Mouse (Mus musculus) intestine, embryonic 14.5 days (tissue): ENCODE results near the gene Cdrt4. TPM values are rescaled to one million over a fixed set of nuclear protein-coding genes. Genes with fewer than 3 reads are reported as not detected.

ENCODE experiments used
- ATAC-seq: fragments of 200-750 bp; cut with Nextera tagmentation; replicated peaks from 2 replicates; pipeline ENCODE4 v1.8.0; 2017; ENCODE audit warnings: low read depth, moderate number of reproducible peaks, moderate TSS enrichment, moderate library complexity; ENCODE audit not compliant: low FRiP score, low TSS enrichment
- DNase-seq: peaks from one replicate; pipeline ENCODE4 v3.0.0-alpha.2; 2018; ENCODE audit warnings: low spot score
- H3K27ac ChIP-seq: fragments of 300-500 bp; sonication (generic); 2 replicates; pipeline ENCODE4 v1.5.1; 2014; ENCODE audit warnings: low read depth, mild to moderate bottlenecking, control low read depth
- H3K27me3 ChIP-seq: fragments of 300-500 bp; sonication (generic); replicated peaks from 2 replicates; pipeline ENCODE4 v1.6.1; 2014; ENCODE audit warnings: low read length, control low read depth; ENCODE audit not compliant: control insufficient read depth, insufficient read depth
- H3K36me3 ChIP-seq: fragments of 300-500 bp; sonication (generic); 2 replicates; pipeline ENCODE4 v1.6.1; 2014; ENCODE audit warnings: low read length, control low read depth; ENCODE audit not compliant: control insufficient read depth, insufficient read depth
- H3K4me1 ChIP-seq: fragments of 300-500 bp; sonication (generic); replicated peaks from 2 replicates; pipeline ENCODE4 v1.6.1; 2014; ENCODE audit warnings: low read length, control low read depth, mixed read lengths; ENCODE audit not compliant: control insufficient read depth, insufficient read depth
- H3K4me2 ChIP-seq: fragments of 300-500 bp; sonication (generic); 2 replicates; pipeline ENCODE4 v1.6.1; 2014; ENCODE audit warnings: low read length
- H3K4me3 ChIP-seq: fragments of 300-500 bp; sonication (generic); 2 replicates; pipeline ENCODE4 v1.5.1; 2014; ENCODE audit warnings: low read depth, low read length, control low read depth, mixed read lengths
- H3K9ac ChIP-seq: fragments of 300-500 bp; sonication (generic); 2 replicates; pipeline ENCODE4 v1.6.1; 2014; ENCODE audit warnings: mild to moderate bottlenecking, low read length
- H3K9me3 ChIP-seq: fragments of 300-500 bp; sonication (generic); 2 replicates; pipeline ENCODE4 v1.6.1; 2016; ENCODE audit warnings: low read length, control low read depth; ENCODE audit not compliant: control insufficient read depth
- WGBS: fragments of 180-500 bp; shearing (Covaris S2); extraction: QIAGEN DNeasy Blood & Tissue Kit; methylation state at CpG from one replicate; pipeline ENCODE4 v1.1.7; 2014; 5-methylcytosine and 5-hydroxymethylcytosine counted together
- polyA plus RNA-seq: library from polyadenylated mRNA; unstranded; fragments of >200 nt; fragmentation: Nextera tagmentation; extraction: Ambion mirVana; gene quantifications from 2 replicates; pipeline ENCODE4 v1.2.1, GENCODE M21; 2014

Cdrt4 gene
- polyA plus RNA-seq, 1 experiment from 2014 or later = 0.35 TPM

DNA sequence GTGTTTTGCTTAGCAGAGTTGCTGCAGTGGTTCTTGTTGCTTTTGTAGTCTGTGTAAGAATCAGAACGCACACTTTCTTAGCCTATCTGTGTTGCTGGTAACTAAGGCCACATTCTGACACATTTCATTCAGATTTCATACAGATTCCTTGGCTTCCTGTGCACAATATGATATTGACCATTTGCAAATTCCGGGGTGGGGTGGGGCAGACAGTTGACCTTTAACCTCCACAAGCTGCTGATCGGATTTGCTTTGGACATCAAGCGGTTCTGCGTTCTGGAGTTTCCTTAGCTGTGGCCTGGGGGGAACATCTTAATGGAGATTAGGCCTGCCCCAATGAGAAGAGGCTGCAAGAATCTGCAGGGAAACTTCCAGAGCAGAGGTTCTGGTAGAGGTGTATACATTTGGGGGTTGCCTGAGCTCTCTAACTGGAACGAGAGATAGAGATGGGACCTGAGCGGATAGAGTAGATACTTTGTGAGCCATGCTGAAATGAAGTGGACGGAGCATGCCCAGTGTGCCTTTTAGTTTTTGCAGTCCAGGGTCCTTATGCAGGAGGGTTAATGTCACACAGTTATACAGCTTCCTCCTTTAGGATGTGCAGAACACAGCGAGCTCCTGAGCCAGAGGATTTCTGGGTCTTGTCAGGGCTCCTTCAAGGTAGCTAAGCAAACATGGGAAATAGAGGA, 44.2 kb downstream of the Cdrt4 start:
- 72% methylated on average over 9 of the region's 9 CpGs for whole genome bisulfite sequencing
- no peak overlapping the region for H3K27ac ChIP-seq
- no peak for ATAC-seq

DNA sequence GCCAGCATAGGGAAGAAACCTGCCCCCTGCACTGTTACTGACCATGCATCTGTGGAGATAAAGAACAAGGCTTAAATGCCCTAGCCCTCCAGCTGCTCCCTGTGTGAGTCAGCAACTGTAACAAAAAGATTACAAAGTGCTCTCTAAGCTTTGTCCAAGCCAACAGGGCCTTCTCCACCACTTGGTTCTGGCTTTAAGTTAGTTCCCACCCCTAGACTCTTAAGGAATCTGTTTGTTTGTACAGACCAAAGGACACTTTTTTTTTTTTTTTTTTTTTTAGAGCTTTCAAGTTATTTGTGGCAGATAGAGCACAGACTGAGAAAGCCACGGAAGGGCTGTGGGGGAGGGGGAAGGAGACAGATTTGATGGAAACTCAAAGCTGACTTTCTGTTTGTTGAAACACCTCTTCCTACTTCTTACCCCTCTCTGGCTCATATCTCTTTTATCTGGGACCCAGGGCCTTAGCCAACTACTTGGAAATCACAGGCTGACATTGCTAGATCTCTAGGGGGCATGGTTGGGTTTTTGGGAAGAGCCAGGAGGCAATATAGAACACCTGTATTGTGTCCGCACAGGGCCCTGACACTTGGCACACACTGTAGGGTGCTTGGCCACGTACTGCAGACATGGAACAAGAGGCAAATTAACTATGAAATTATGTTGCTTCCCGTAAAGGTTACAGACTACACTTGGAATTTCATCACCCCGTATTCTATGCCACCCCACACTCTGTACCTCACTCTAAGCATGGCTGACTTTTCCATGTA, 44.9 kb downstream of the Cdrt4 start:
- H3K9ac ChIP-seq = no peak overlapping the region
- ATAC-seq (no peak), DNase-seq (no peak)
- no peaks in the 10 kb centered on the region for H3K36me3 ChIP-seq
- WGBS = 76% methylated on average over 5 of the region's 5 CpGs
- no peak overlapping the region for H3K4me2 ChIP-seq
- peaks cover 22% of the 10 kb centered on the region for H3K4me1 ChIP-seq
- H3K9me3 ChIP-seq = no peaks in the 10 kb centered on the region
- H3K27ac ChIP-seq = no peak overlapping the region
- no peak overlapping the region for H3K4me3 ChIP-seq
- H3K27me3 ChIP-seq = no peaks in the 10 kb centered on the region

More for the DNA sequence above, 44.2 kb downstream of the Cdrt4 start:
- no peak overlapping the region for H3K4me2 ChIP-seq
- no peak overlapping the region for H3K4me3 ChIP-seq
- H3K9me3 ChIP-seq = no peaks in the 10 kb centered on the region
- peaks cover 22% of the 10 kb centered on the region for H3K4me1 ChIP-seq
- H3K36me3 ChIP-seq = no peaks in the 10 kb centered on the region
- DNase-seq = no peak
- no peak overlapping the region for H3K9ac ChIP-seq
- H3K27me3 ChIP-seq = no peaks in the 10 kb centered on the region

DNA sequence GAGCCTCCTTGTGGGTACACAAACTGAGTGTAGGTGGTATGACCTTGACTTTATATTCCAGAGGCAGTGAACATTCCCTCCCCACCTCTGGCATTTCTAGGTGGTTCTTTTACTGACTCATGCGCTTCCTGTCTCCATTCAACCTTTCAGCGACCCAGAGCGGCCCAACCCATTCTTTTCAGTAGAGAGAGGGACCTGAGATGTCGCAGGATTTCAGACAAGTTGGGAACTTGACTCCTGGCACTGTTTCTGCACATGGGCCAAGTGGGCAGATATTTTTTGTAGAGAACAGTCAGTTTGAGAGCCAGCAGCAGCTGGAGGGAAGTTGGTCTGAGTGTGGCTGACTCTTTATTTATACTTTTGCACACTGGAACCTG, 45.5 kb downstream of the Cdrt4 start:
- H3K36me3 ChIP-seq = no peaks in the 10 kb centered on the region
- 63% methylated on average over 4 of the region's 4 CpGs for WGBS
- ATAC-seq = no peak
- no peak for DNase-seq
- no peak overlapping the region for H3K4me2 ChIP-seq
- H3K9ac ChIP-seq = no peak overlapping the region
- no peaks in the 10 kb centered on the region for H3K27me3 ChIP-seq
- no peak overlapping the region for H3K4me3 ChIP-seq
- no peaks in the 10 kb centered on the region for H3K9me3 ChIP-seq
- H3K4me1 ChIP-seq = peaks cover 22% of the 10 kb centered on the region
- H3K27ac ChIP-seq = no peak overlapping the region

DNA sequence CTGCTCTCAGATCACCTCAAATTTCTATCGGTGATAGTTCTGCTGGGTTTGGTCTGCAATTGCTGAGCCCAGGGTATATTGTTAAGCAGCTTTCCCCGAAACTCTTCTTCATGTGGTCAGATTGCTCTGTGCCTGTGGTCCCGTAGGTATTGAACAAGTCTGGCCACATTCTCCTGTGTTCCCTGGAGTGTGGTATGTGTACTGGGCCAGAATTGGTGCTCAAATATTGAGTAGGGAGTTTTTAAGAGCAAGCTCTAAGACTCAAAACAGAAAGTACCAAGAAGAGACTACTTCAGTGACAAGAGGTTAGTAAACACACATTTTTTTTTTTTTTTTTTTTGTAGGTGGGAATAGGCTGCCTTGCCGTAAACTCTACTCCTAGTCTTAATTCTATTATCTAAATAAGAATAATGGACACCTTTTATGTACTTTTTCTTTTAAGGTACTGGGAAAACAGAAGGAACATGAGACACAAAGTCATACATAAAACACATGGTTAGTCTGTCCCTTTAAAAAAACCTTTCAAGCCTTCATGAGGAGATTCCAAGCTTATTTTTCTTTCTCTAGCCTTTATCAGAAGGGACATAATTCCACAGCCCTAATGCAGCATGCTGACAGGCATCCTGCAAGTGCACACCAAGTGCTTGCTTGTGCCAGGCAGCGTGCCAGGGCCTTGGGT, 46.2 kb downstream of the Cdrt4 start:
- H3K9ac ChIP-seq = no peak overlapping the region
- no peak overlapping the region for H3K4me2 ChIP-seq
- no peaks in the 10 kb centered on the region for H3K36me3 ChIP-seq
- ATAC-seq (no peak), DNase-seq (no peak)
- no peaks in the 10 kb centered on the region for H3K27me3 ChIP-seq
- peaks cover 22% of the 10 kb centered on the region for H3K4me1 ChIP-seq
- 79% methylated on average over 5 of the region's 5 CpGs for WGBS
- peak overlapping the region; percentile 68; the same call in 1 of the 2 replicates for H3K27ac ChIP-seq
- H3K4me3 ChIP-seq = no peak overlapping the region
- H3K9me3 ChIP-seq = no peaks in the 10 kb centered on the region

DNA sequence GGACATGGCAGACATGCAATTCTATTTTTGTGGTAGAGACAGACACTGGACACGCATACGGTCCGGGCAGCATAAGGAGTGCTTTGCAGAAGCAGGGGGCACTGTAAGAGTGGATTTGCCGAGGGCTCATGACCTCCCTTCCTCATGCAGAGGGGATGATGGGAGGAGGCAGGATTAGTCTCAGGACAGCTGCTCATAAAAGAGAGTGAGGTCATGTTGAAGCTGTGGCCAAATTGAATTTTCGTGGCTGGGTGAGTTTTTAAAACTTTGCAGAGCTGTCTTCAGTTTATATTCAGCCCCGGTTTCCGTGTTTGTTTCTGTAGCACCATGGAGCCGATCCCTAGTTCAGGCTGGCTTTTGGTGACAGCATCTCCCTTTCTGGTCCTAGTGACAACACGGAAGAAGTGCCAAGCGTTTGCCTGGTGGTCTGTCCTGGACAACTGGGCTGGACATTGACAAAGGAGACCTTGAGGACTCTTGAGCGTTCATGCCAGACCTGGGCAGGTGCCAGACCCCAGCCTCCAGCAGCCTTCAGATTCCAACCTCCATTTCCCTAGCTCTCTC, 46.8 kb downstream of the Cdrt4 start:
- Histone ChIP-seq H3K9me3 (no peaks in the 10 kb centered on the region), H3K4me3 (no peak overlapping the region), H3K9ac (no peak overlapping the region), H3K4me1 (peaks cover 22% of the 10 kb centered on the region), H3K36me3 (no peaks in the 10 kb centered on the region), H3K4me2 (no peak overlapping the region), H3K27me3 (no peaks in the 10 kb centered on the region), H3K27ac (peak overlapping the region; percentile 68)
- ATAC-seq (no peak), DNase-seq (no peak)
- 35% methylated on average over 11 of the region's 11 CpGs for WGBS

DNA sequence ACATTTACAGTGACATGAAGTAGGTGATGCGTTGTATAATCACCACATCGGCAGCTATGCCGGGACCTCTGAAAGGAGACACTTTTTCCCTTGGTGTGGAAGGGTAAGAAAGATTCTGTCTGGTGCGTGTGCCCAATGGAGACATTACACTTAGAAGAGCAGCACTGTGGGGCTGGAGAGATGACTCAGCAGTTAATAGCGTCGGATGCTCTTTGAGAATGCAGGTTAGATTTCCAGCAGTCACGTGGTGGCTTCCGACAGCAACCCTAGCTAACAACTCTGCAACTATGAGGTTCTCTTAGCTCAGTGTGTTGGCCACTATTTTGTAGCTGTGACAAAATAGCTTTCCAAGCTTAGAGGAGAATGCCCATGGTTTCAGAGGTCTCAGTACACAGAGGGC, 49.1 kb downstream of the Cdrt4 start:
- Histone ChIP-seq H3K27ac (no peak overlapping the region), H3K4me3 (no peak overlapping the region), H3K9ac (no peak overlapping the region), H3K27me3 (no peaks in the 10 kb centered on the region), H3K4me2 (no peak overlapping the region), H3K36me3 (no peaks in the 10 kb centered on the region), H3K9me3 (no peaks in the 10 kb centered on the region), H3K4me1 (peaks cover 37% of the 10 kb centered on the region)
- DNase-seq = no peak
- ATAC-seq = no peak
- WGBS = 83% methylated on average over 8 of the region's 8 CpGs

DNA sequence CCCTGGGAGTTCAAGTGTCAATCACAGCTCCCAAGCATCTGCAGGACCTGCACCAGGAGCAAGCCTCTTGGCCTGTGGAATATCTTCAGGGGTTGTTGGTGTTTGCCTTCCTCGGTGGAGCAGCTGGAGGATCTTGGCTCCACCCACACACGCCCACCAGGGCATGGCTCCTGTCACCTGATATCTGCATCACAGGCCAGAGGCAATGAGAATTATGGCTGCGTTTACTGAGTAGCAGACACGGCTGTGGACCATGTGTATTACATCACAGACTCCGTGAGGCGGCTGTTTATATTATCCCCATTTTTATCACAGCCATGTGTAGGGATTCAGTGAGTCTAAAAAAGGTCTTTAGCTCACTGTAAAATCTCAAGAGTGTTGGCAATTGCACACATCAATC, 53.6 kb downstream of the Cdrt4 start:
- DNase-seq (peak; percentile 65), ATAC-seq (peak; percentile 83)
- 21% methylated on average over 6 of the region's 6 CpGs for WGBS
- H3K27ac ChIP-seq = peak overlapping the region; percentile 38; the same call in 1 of the 2 replicates
- H3K9me3 ChIP-seq = no peaks in the 10 kb centered on the region
- no peaks in the 10 kb centered on the region for H3K36me3 ChIP-seq
- H3K27me3 ChIP-seq = no peaks in the 10 kb centered on the region
- no peak overlapping the region for H3K4me2 ChIP-seq
- H3K4me3 ChIP-seq = no peak overlapping the region
- peaks cover 19% of the 10 kb centered on the region for H3K4me1 ChIP-seq
- no peak overlapping the region for H3K9ac ChIP-seq

DNA sequence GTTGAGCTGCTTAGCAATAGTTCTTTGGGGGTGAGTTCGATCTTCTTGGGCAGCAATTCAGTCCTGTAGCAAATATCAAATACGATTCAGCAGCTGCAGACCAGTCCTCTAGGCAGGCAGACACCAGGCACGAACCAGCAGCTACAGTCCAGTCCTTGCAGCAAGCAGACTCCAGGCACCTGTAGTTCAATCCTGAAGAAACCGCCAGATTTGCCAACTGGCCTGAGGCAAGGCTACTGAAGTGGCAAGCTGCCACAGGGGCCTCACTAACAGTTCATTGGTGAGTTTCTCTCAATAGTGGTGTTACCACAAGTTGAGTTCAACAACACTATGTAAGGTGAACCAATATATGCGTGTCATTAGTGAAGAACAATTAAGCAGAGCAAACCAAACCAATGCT, 56.4 kb downstream of the Cdrt4 start:
- no peak overlapping the region for H3K9ac ChIP-seq
- 91% methylated on average over 5 of the region's 5 CpGs for WGBS
- H3K9me3 ChIP-seq = no peaks in the 10 kb centered on the region
- no peak overlapping the region for H3K4me2 ChIP-seq
- no peak for ATAC-seq
- no peak for DNase-seq
- no peaks in the 10 kb centered on the region for H3K36me3 ChIP-seq
- no peaks in the 10 kb centered on the region for H3K27me3 ChIP-seq
- H3K4me3 ChIP-seq = no peak overlapping the region
- H3K4me1 ChIP-seq = peaks cover 19% of the 10 kb centered on the region
- H3K27ac ChIP-seq = no peak overlapping the region
